Mouse (Mus musculus) heart, embryonic 14.5 days (tissue): ENCODE results near the gene Nckap5. TPM values are rescaled to one million over a fixed set of nuclear protein-coding genes. Genes with fewer than 3 reads are reported as not detected.

Experiments used
- ATAC-seq: fragments of 200-750 bp; cut with Nextera tagmentation; 2 replicates; pipeline ENCODE4 v1.8.0; 2017; ENCODE audit warnings: low read depth, moderate TSS enrichment; ENCODE audit not compliant: insufficient number of reproducible peaks, insufficient read depth, low FRiP score
- H3K27ac ChIP-seq, 2 experiments: fragments of 200-500 bp in 1 of 2; fragments of 300-500 bp in 1 of 2; sonication (generic) in 1 of 2; replicated peaks in 1 of 2; 2 replicates each; pipeline ENCODE4 v1.5.1; 2012 to 2014; ENCODE audit warnings: low read depth in 2 of 2, low read length in 2 of 2, control low read depth in 1 of 2, mild to moderate bottlenecking in 1 of 2, mixed read lengths in 1 of 2; ENCODE audit not compliant: control insufficient read depth in 1 of 2, insufficient read depth in 1 of 2
- H3K27me3 ChIP-seq: fragments of 300-500 bp; sonication (generic); 2 replicates; pipeline ENCODE4 v1.6.1; 2014; ENCODE audit warnings: mild to moderate bottlenecking, low read length, control low read depth; ENCODE audit not compliant: control insufficient read depth, insufficient read depth
- H3K36me3 ChIP-seq: fragments of 300-500 bp; sonication (generic); 2 replicates; pipeline ENCODE4 v1.6.1; 2014; ENCODE audit warnings: mild to moderate bottlenecking, control low read depth, low read length, mixed read lengths; ENCODE audit not compliant: control insufficient read depth, insufficient read depth
- H3K4me1 ChIP-seq, 2 experiments: fragments of 200-500 bp in 1 of 2; fragments of 300-500 bp in 1 of 2; sonication (generic) in 1 of 2; 2 replicates each; pipeline ENCODE4 v1.6.1; 2012 to 2014; ENCODE audit warnings: low read length in 2 of 2, control low read depth in 1 of 2, mixed read lengths in 1 of 2; ENCODE audit not compliant: control insufficient read depth in 2 of 2, insufficient read depth in 2 of 2
- H3K4me2 ChIP-seq: fragments of 300-500 bp; sonication (generic); 2 replicates; pipeline ENCODE4 v1.6.1; 2014; ENCODE audit warnings: mild to moderate bottlenecking, low read length
- H3K4me3 ChIP-seq, 2 experiments: fragments of 200-500 bp in 1 of 2; fragments of 300-500 bp in 1 of 2; sonication (generic) in 1 of 2; 2 replicates each; pipeline ENCODE4 v1.5.1; 2012 to 2014; ENCODE audit warnings: low read length in 2 of 2, mild to moderate bottlenecking in 2 of 2, control low read depth in 1 of 2, low read depth in 1 of 2, moderate library complexity in 1 of 2; ENCODE audit not compliant: control insufficient read depth in 1 of 2, insufficient read depth in 1 of 2
- H3K9ac ChIP-seq: fragments of 300-500 bp; sonication (generic); 2 replicates; pipeline ENCODE4 v1.6.1; 2014; ENCODE audit warnings: mild to moderate bottlenecking, low read length
- H3K9me3 ChIP-seq: fragments of 300-500 bp; sonication (generic); 2 replicates; pipeline ENCODE4 v1.6.1; 2016; ENCODE audit warnings: low read length, control low read depth; ENCODE audit not compliant: control insufficient read depth
- WGBS: fragments of 180-500 bp; shearing (Covaris S2); extraction: QIAGEN DNeasy Blood & Tissue Kit; methylation state at CpG from one replicate; pipeline ENCODE4 v1.1.7; 2014; 5-methylcytosine and 5-hydroxymethylcytosine counted together
- polyA plus RNA-seq: library from polyadenylated mRNA; unstranded; fragments of >200 nt; fragmentation: Nextera tagmentation; extraction: Ambion mirVana; gene quantifications from 2 replicates; pipeline ENCODE4 v1.2.1, GENCODE M21; 2014

Nckap5 gene
- polyA plus RNA-seq, 1 experiment from 2014 or later, result 9.4 TPM

GRCm38 (mm10) chr1:126339250-126339649 is 491.3 kb downstream of the Nckap5 start:
- Histone ChIP-seq H3K36me3 (no peaks in the 10 kb centered on the region), H3K9me3 (no peaks in the 10 kb centered on the region), H3K4me2 (no peak overlapping the region), H3K27me3 (no peaks in the 10 kb centered on the region), H3K4me3 (no peak overlapping the region), H3K9ac (no peak overlapping the region), H3K4me1 (no peaks in the 10 kb centered on the region), H3K27ac (no peak overlapping the region)
- ATAC-seq, result no peak
- 53% methylated on average over 3 of the region's 3 CpGs for whole genome bisulfite sequencing

- Histone ChIP-seq H3K27me3 (no peaks in the 10 kb centered on the region), H3K4me3 (no peak overlapping the region), H3K9me3 (no peaks in the 10 kb centered on the region), H3K4me2 (no peak overlapping the region), H3K4me1 (no peaks in the 10 kb centered on the region), H3K36me3 (no peaks in the 10 kb centered on the region), H3K9ac (no peak overlapping the region), H3K27ac (no peak overlapping the region)
- ATAC-seq, result no peak
- WGBS, result 43% methylated on average over 4 of the region's 4 CpGs
These were observed 496.4 kb downstream of the Nckap5 start for GRCm38 (mm10) chr1:126334202-126334601.

GRCm38 (mm10) chr1:126332026-126332425 is 498.6 kb downstream of the Nckap5 start:
- Histone ChIP-seq H3K36me3 (no peaks in the 10 kb centered on the region), H3K4me1 (no peaks in the 10 kb centered on the region), H3K4me2 (no peak overlapping the region), H3K27ac (no peak overlapping the region), H3K9me3 (no peaks in the 10 kb centered on the region), H3K27me3 (no peaks in the 10 kb centered on the region), H3K4me3 (no peak overlapping the region), H3K9ac (no peak overlapping the region)
- WGBS, result 79% methylated on average over 2 of the region's 2 CpGs
- no peak for ATAC-seq

- 89% methylated on average over 1 of the region's 1 CpGs for WGBS
- no peaks in the 10 kb centered on the region for H3K36me3 ChIP-seq
- no peak overlapping the region for H3K4me3 ChIP-seq
- H3K4me2 ChIP-seq, result no peak overlapping the region
- ATAC-seq, result no peak
- no peaks in the 10 kb centered on the region for H3K9me3 ChIP-seq
- H3K27ac ChIP-seq, result no peak overlapping the region
- no peak overlapping the region for H3K9ac ChIP-seq
- no peaks in the 10 kb centered on the region for H3K27me3 ChIP-seq
- H3K4me1 ChIP-seq, result no peaks in the 10 kb centered on the region
These were observed 509.9 kb downstream of the Nckap5 start for GRCm38 (mm10) chr1:126320696-126321095.

- WGBS, result 62% methylated on average over 11 of the region's 11 CpGs
These were observed 512.6 kb downstream of the Nckap5 start for GRCm38 (mm10) chr1:126317874-126318607.

GRCm38 (mm10) chr1:126317345-126317744 is 513.3 kb downstream of the Nckap5 start:
- 85% methylated on average over 4 of the region's 4 CpGs for WGBS
- ATAC-seq, result no peak
- no peak overlapping the region for H3K9ac ChIP-seq
- no peaks in the 10 kb centered on the region for H3K4me1 ChIP-seq
- H3K4me2 ChIP-seq, result no peak overlapping the region
- H3K27me3 ChIP-seq, result no peaks in the 10 kb centered on the region
- H3K27ac ChIP-seq, result no peak overlapping the region
- H3K36me3 ChIP-seq, result no peaks in the 10 kb centered on the region
- H3K9me3 ChIP-seq, result no peaks in the 10 kb centered on the region
- H3K4me3 ChIP-seq, result no peak overlapping the region

More at GRCm38 (mm10) chr1:126317874-126318607, 512.6 kb downstream of the Nckap5 start:
- no peaks in the 10 kb centered on the region for H3K27me3 ChIP-seq
- H3K27ac ChIP-seq, result no peak overlapping the region
- H3K36me3 ChIP-seq, result no peaks in the 10 kb centered on the region
- no peak overlapping the region for H3K4me3 ChIP-seq
- H3K4me2 ChIP-seq, result no peak overlapping the region
- H3K9ac ChIP-seq, result no peak overlapping the region
- no peaks in the 10 kb centered on the region for H3K4me1 ChIP-seq
- no peaks in the 10 kb centered on the region for H3K9me3 ChIP-seq
- ATAC-seq, result no peak

- Histone ChIP-seq H3K27me3 (no peaks in the 10 kb centered on the region), H3K36me3 (no peaks in the 10 kb centered on the region), H3K4me3 (no peak overlapping the region), H3K4me2 (no peak overlapping the region), H3K9ac (no peak overlapping the region), H3K4me1 (no peaks in the 10 kb centered on the region), H3K9me3 (no peaks in the 10 kb centered on the region), H3K27ac (no peak overlapping the region)
- 60% methylated on average over 2 of the region's 2 CpGs for WGBS
- no peak for ATAC-seq
These were observed 513.7 kb downstream of the Nckap5 start for GRCm38 (mm10) chr1:126316866-126317265.

- Histone ChIP-seq H3K4me1 (no peaks in the 10 kb centered on the region), H3K4me3 (no peak overlapping the region), H3K4me2 (no peak overlapping the region), H3K27ac (no peak overlapping the region), H3K36me3 (no peaks in the 10 kb centered on the region), H3K27me3 (no peaks in the 10 kb centered on the region), H3K9ac (no peak overlapping the region), H3K9me3 (no peaks in the 10 kb centered on the region)
- WGBS, result 80% methylated on average over 2 of the region's 2 CpGs
- no peak for ATAC-seq
These were observed 529.5 kb downstream of the Nckap5 start for GRCm38 (mm10) chr1:126301129-126301528.
